Mouse (Mus musculus) spleen, postnatal 36 days (tissue): Measurements from ENCODE around the gene Mok.

ENCODE experiments used
- DNase-seq, 2 experiments: peaks; one replicate each; pipeline ENCODE4 v3.0.0; 2022; ENCODE audit warnings: low spot score in 2 of 2, mixed read lengths in 1 of 2

Mok gene

GRCm38 (mm10) chr12:110850010-110850928 lies 9.5 kb upstream of the Mok start, which contains the start of gene Zfp839:
Gene Zfp839 (plus strand): TSS chr12:110850253.
- DNase-seq: peak; percentile 64 to 74

- no peak for DNase-seq
Observed at GRCm38 (mm10) chr12:110846191-110846765, 5.5 kb upstream of the Mok start.

GRCm38 (mm10) chr12:110845131-110845880 lies 4.6 kb upstream of the Mok start:
- DNase-seq: peak; percentile 80 to 82

- DNase-seq: peak in 1 of 2 experiments; percentile 25
Observed at GRCm38 (mm10) chr12:110844227-110845130, 3.7 kb upstream of the Mok start.

GRCm38 (mm10) chr12:110843194-110844048 lies 2.7 kb upstream of the Mok start:
- peak; percentile 73 to 78 for DNase-seq

- no peak for DNase-seq
Observed at GRCm38 (mm10) chr12:110841731-110842493, 1.2 kb upstream of the Mok start.

- DNase-seq: no peak
Observed at GRCm38 (mm10) chr12:110837850-110838249, 2.9 kb downstream of the Mok start.

- no peak for DNase-seq
Observed at GRCm38 (mm10) chr12:110837192-110837841, 3.4 kb downstream of the Mok start.

- DNase-seq: no peak
Observed at GRCm38 (mm10) chr12:110836729-110837128, 4.0 kb downstream of the Mok start.

GRCm38 (mm10) chr12:110835182-110835581 lies 5.6 kb downstream of the Mok start:
- DNase-seq: no peak

GRCm38 (mm10) chr12:110830293-110831024 lies 10.3 kb downstream of the Mok start:
- DNase-seq: no peak

- DNase-seq: no peak
Observed at GRCm38 (mm10) chr12:110828908-110829307, 11.8 kb downstream of the Mok start.

- DNase-seq: no peak
Observed at GRCm38 (mm10) chr12:110822366-110822765, 18.4 kb downstream of the Mok start.

- no peak for DNase-seq
Observed at GRCm38 (mm10) chr12:110821787-110822186, 19.0 kb downstream of the Mok start.

- DNase-seq: no peak
Observed at GRCm38 (mm10) chr12:110819367-110819766, 21.4 kb downstream of the Mok start.

GRCm38 (mm10) chr12:110816833-110817232 lies 23.9 kb downstream of the Mok start:
- DNase-seq: no peak

- no peak for DNase-seq
Observed at GRCm38 (mm10) chr12:110814924-110815323, 25.8 kb downstream of the Mok start.

GRCm38 (mm10) chr12:110813624-110814023 lies 27.1 kb downstream of the Mok start:
- no peak for DNase-seq
